Mouse (Mus musculus) liver, embryonic 12.5 days (tissue): ENCODE results near the gene Rgs7bp. TPM values are rescaled to one million over a fixed set of nuclear protein-coding genes. Genes with fewer than 3 reads are reported as not detected.

Experiments
- ATAC-seq: fragments of 200-750 bp; cut with Nextera tagmentation; 2 replicates; pipeline ENCODE4 v1.8.0; 2017; ENCODE audit warnings: moderate number of reproducible peaks, mild to moderate bottlenecking, moderate library complexity
- H3K27ac ChIP-seq: fragments of 300-500 bp; sonication (generic); 2 replicates; pipeline ENCODE4 v1.5.1; 2016; ENCODE audit warnings: mild to moderate bottlenecking
- H3K27me3 ChIP-seq: fragments of 300-500 bp; sonication (generic); replicated peaks from 2 replicates; pipeline ENCODE4 v1.6.1; 2016; ENCODE audit warnings: mild to moderate bottlenecking, moderate library complexity
- H3K36me3 ChIP-seq: fragments of 300-500 bp; sonication (generic); 2 replicates; pipeline ENCODE4 v1.6.1; 2016; ENCODE audit warnings: mild to moderate bottlenecking, moderate library complexity
- H3K4me1 ChIP-seq: fragments of 300-500 bp; sonication (generic); 2 replicates; pipeline ENCODE4 v1.6.1; 2016
- H3K4me2 ChIP-seq: fragments of 300-500 bp; sonication (generic); 2 replicates; pipeline ENCODE4 v1.6.1; 2016; ENCODE audit warnings: mild to moderate bottlenecking, moderate library complexity
- H3K4me3 ChIP-seq: fragments of 300-500 bp; sonication (generic); 2 replicates; pipeline ENCODE4 v1.5.1; 2016; ENCODE audit warnings: mild to moderate bottlenecking, moderate library complexity
- H3K9ac ChIP-seq: fragments of 300-500 bp; sonication (generic); 2 replicates; pipeline ENCODE4 v1.6.1; 2016; ENCODE audit warnings: mild to moderate bottlenecking, moderate library complexity
- H3K9me3 ChIP-seq: fragments of 300-500 bp; sonication (generic); replicated peaks from 2 replicates; pipeline ENCODE4 v1.6.1; 2016; ENCODE audit warnings: mild to moderate bottlenecking, moderate library complexity
- WGBS: fragments of 180-500 bp; shearing (Covaris S2); methylation state at CpG from one replicate; pipeline ENCODE4 v1.1.7; 2016; ENCODE audit not compliant: insufficient replicate concordance; 5-methylcytosine and 5-hydroxymethylcytosine counted together
- polyA plus RNA-seq: library from polyadenylated mRNA; unstranded; fragments of >200 nt; fragmentation: Nextera tagmentation; extraction: Ambion mirVana; gene quantifications from 2 replicates; pipeline ENCODE4 v1.2.1, GENCODE M21; 2016

The Rgs7bp gene
- polyA plus RNA-seq, 1 experiment from 2014 or later, result 0.64 TPM

GRCm38 (mm10) chr13:105048662-105049061 is 6.1 kb downstream of the Rgs7bp start:
- H3K4me2 ChIP-seq, result no peak overlapping the region
- WGBS, result 8% methylated on average over 8 of the region's 8 CpGs
- H3K27me3 ChIP-seq, result peaks cover 43% of the 10 kb centered on the region
- H3K9me3 ChIP-seq, result no peaks in the 10 kb centered on the region
- H3K4me1 ChIP-seq, result peaks cover 21% of the 10 kb centered on the region; the same call in 1 of the 2 replicates
- no peak overlapping the region for H3K9ac ChIP-seq
- H3K27ac ChIP-seq, result no peak overlapping the region
- H3K36me3 ChIP-seq, result no peaks in the 10 kb centered on the region
- no peak overlapping the region for H3K4me3 ChIP-seq
- ATAC-seq, result peak; percentile 84

GRCm38 (mm10) chr13:105047377-105047776 is 7.4 kb downstream of the Rgs7bp start:
- no peaks in the 10 kb centered on the region for H3K36me3 ChIP-seq
- no peak for ATAC-seq
- 18% methylated on average over 9 of the region's 9 CpGs for WGBS
- peaks cover 19% of the 10 kb centered on the region; the same call in 1 of the 2 replicates for H3K4me1 ChIP-seq
- H3K9me3 ChIP-seq, result no peaks in the 10 kb centered on the region
- no peak overlapping the region for H3K27ac ChIP-seq
- H3K4me3 ChIP-seq, result 0 out of 2 replicates have a peak overlapping the region, but pooled peaks have one; percentile 5
- H3K27me3 ChIP-seq, result peaks cover 30% of the 10 kb centered on the region
- H3K9ac ChIP-seq, result no peak overlapping the region
- peak overlapping the region; percentile 30 for H3K4me2 ChIP-seq

GRCm38 (mm10) chr13:105043882-105044281 is 10.8 kb downstream of the Rgs7bp start:
- Histone ChIP-seq H3K4me2 (no peak overlapping the region), H3K4me3 (no peak overlapping the region), H3K9me3 (no peaks in the 10 kb centered on the region), H3K36me3 (no peaks in the 10 kb centered on the region), H3K4me1 (peaks cover 12% of the 10 kb centered on the region; the same call in 1 of the 2 replicates), H3K27ac (no peak overlapping the region), H3K9ac (no peak overlapping the region), H3K27me3 (peaks cover 13% of the 10 kb centered on the region; the same call in 1 of the 2 replicates)
- no peak for ATAC-seq
- 53% methylated on average over 3 of the region's 3 CpGs for WGBS

DNA sequence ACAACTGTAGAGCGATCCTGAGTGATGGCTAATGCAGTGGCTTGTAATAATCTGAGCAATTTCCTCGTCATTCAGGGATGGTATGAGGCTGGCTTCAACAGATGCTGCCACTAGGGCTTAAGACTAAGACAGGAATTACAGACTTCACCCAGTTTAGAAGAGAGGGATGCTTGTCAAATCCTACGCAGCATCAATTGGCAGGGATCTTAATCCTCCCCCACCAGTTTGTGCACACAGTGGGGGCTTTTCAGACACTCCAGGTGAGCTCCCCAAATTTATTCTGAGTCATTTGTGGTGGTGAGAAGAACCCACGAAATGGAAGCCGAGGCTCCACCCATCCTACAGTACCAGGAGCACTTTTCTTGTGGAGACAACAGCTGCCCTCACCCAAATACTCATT is 16.4 kb downstream of the Rgs7bp start:
- no peak overlapping the region for H3K9ac ChIP-seq
- H3K9me3 ChIP-seq, result no peaks in the 10 kb centered on the region
- no peak overlapping the region for H3K27ac ChIP-seq
- WGBS, result 63% methylated on average over 5 of the region's 5 CpGs
- no peaks in the 10 kb centered on the region for H3K4me1 ChIP-seq
- H3K36me3 ChIP-seq, result no peaks in the 10 kb centered on the region
- no peaks in the 10 kb centered on the region for H3K27me3 ChIP-seq
- no peak overlapping the region for H3K4me2 ChIP-seq
- no peak overlapping the region for H3K4me3 ChIP-seq
- ATAC-seq, result no peak

DNA sequence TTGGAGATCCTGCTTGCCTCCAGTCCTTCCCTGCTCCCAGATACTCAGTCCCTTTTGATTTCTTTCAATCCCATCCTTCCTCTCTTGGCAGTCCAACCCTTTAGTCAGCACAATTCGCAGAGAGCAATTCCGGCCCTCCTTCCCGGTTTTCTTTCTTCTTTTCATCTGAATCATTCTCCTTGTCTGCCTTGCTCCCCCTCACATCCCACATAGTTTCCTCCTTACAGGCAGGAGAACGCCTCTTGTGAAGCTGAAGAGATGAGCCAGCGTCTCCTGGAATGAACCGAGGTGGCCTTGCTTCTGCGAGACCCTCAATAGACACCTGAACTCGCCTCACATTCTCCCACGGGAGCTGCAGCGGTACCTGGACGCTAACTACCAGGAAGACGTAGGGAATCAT is 16.9 kb downstream of the Rgs7bp start:
- no peaks in the 10 kb centered on the region for H3K27me3 ChIP-seq
- ATAC-seq, result no peak
- H3K9me3 ChIP-seq, result no peaks in the 10 kb centered on the region
- no peak overlapping the region for H3K4me3 ChIP-seq
- H3K4me2 ChIP-seq, result no peak overlapping the region
- no peak overlapping the region for H3K27ac ChIP-seq
- H3K4me1 ChIP-seq, result no peaks in the 10 kb centered on the region
- H3K36me3 ChIP-seq, result no peaks in the 10 kb centered on the region
- WGBS, result 81% methylated on average over 12 of the region's 12 CpGs
- no peak overlapping the region for H3K9ac ChIP-seq

DNA sequence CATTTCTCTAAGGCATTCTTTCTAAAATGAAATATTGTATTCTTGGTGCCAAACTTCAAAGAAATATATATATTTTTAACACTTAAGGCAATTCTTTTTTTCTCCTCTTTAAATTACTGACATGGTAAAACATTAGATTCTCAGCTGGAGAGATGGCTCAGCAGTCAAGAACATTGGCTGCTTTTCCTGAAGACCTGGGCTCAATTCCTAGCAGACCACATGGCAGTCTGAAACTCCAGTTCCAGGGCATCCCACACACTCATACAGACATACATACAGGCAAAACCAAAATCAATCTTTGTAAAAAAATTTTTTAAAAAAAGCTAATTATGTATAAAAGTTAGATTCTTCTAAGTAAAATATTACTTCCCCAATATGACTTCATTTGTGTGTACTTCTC is 22.8 kb downstream of the Rgs7bp start:
- ATAC-seq, result no peak
- no peak overlapping the region for H3K4me3 ChIP-seq
- no peaks in the 10 kb centered on the region for H3K36me3 ChIP-seq
- H3K4me1 ChIP-seq, result no peaks in the 10 kb centered on the region
- H3K27me3 ChIP-seq, result no peaks in the 10 kb centered on the region
- H3K4me2 ChIP-seq, result no peak overlapping the region
- H3K27ac ChIP-seq, result no peak overlapping the region
- H3K9me3 ChIP-seq, result no peaks in the 10 kb centered on the region
- H3K9ac ChIP-seq, result no peak overlapping the region

GRCm38 (mm10) chr13:105028276-105028675 is 26.5 kb downstream of the Rgs7bp start:
- H3K9me3 ChIP-seq, result no peaks in the 10 kb centered on the region
- 77% methylated on average over 3 of the region's 3 CpGs for WGBS

DNA sequence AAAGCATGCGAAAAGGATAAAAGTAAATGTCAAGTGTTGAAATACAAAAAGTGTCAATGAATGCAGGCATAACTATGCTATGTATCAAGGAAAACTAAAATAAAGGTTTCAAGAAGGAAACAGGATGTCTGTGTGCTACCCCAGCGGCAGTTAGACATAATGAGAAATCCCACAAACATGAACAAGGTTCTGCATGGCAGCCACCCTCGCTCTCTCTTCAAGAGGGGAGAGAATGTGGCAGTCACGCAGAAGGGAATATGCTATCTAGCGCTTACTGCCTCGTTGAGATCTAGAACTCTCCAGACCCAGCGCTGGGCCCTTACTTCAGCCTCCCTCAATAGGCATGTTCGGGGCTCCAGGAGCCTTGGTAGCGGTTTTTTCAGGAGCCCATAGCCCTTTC is 38.2 kb downstream of the Rgs7bp start:
- no peak for ATAC-seq
- Histone ChIP-seq H3K9ac (no peak overlapping the region), H3K36me3 (no peaks in the 10 kb centered on the region), H3K27me3 (no peaks in the 10 kb centered on the region), H3K9me3 (no peaks in the 10 kb centered on the region), H3K4me2 (no peak overlapping the region), H3K27ac (no peak overlapping the region), H3K4me3 (no peak overlapping the region), H3K4me1 (no peaks in the 10 kb centered on the region)
- 69% methylated on average over 9 of the region's 9 CpGs for WGBS

More at GRCm38 (mm10) chr13:105028276-105028675, 26.5 kb downstream of the Rgs7bp start:
- Histone ChIP-seq H3K4me1 (no peaks in the 10 kb centered on the region), H3K27ac (no peak overlapping the region), H3K4me3 (no peak overlapping the region), H3K4me2 (no peak overlapping the region), H3K9ac (no peak overlapping the region), H3K36me3 (no peaks in the 10 kb centered on the region), H3K27me3 (no peaks in the 10 kb centered on the region)
- no peak for ATAC-seq

DNA sequence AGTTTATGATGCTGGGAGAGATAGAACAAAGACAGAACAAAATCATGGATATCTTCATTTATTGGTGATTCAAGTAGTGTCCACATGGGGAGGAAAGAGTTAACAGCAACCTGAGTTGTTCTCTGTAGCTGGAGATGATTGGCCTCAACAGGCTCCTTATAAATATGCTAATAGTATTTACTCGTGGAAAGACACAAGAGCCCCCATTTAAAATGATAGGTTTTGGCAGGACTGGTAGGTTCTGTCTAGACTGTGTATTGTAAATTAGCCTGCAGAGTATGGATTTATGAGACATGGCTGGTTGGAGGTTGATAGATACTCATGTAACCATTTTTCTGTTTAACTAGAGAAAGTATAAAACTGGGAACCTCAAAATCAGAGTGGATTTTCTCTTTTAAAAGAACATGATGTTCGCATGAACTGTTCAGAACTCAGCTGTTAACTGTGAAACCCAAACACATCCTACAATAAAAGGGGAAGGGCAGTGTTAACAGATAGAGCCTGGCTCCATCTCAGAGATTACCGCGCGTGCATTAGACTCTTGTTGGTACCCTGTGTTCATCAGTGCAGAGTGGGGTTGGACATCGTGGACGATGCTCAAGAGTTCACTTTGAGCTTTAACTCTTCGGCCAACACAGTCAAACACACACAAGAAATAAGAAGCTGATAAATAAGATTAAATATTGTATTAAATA is 38.9 kb downstream of the Rgs7bp start:
- H3K9me3 ChIP-seq, result no peaks in the 10 kb centered on the region
- H3K27ac ChIP-seq, result no peak overlapping the region
- no peak for ATAC-seq
- no peak overlapping the region for H3K9ac ChIP-seq
- H3K4me2 ChIP-seq, result no peak overlapping the region
- H3K36me3 ChIP-seq, result no peaks in the 10 kb centered on the region
- no peaks in the 10 kb centered on the region for H3K27me3 ChIP-seq
- H3K4me3 ChIP-seq, result no peak overlapping the region
- H3K4me1 ChIP-seq, result no peaks in the 10 kb centered on the region
- WGBS, result 76% methylated on average over 8 of the region's 8 CpGs

DNA sequence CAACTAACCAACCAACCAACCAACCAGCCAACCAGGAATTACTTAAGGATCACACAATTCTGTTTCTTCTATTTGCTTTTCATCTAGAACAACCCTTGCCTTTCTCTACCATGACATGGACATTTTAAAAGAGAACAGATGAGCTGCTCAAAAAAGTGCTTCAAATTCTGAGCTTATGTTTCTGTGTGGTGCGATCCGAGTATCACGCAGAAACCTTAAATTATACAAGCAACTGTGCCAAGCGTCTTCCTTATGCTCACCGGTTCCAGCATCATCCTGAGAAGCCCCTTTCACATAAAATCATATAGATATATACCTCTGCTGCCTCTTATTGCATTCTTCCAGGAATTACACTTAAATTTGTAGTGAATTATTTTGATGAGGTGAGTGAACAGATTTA is 43.4 kb downstream of the Rgs7bp start:
- no peaks in the 10 kb centered on the region for H3K9me3 ChIP-seq
- H3K9ac ChIP-seq, result no peak overlapping the region
- ATAC-seq, result no peak
- no peak overlapping the region for H3K27ac ChIP-seq
- H3K4me3 ChIP-seq, result no peak overlapping the region
- no peak overlapping the region for H3K4me2 ChIP-seq
- no peaks in the 10 kb centered on the region for H3K27me3 ChIP-seq
- H3K4me1 ChIP-seq, result no peaks in the 10 kb centered on the region
- no peaks in the 10 kb centered on the region for H3K36me3 ChIP-seq
- 89% methylated on average over 5 of the region's 5 CpGs for WGBS

GRCm38 (mm10) chr13:105008891-105009290 is 45.8 kb downstream of the Rgs7bp start:
- WGBS, result 86% methylated on average over 2 of the region's 2 CpGs
- Histone ChIP-seq H3K4me1 (no peaks in the 10 kb centered on the region), H3K9ac (no peak overlapping the region), H3K4me2 (no peak overlapping the region), H3K27ac (no peak overlapping the region), H3K27me3 (no peaks in the 10 kb centered on the region), H3K9me3 (no peaks in the 10 kb centered on the region), H3K36me3 (no peaks in the 10 kb centered on the region), H3K4me3 (no peak overlapping the region)
- no peak for ATAC-seq

DNA sequence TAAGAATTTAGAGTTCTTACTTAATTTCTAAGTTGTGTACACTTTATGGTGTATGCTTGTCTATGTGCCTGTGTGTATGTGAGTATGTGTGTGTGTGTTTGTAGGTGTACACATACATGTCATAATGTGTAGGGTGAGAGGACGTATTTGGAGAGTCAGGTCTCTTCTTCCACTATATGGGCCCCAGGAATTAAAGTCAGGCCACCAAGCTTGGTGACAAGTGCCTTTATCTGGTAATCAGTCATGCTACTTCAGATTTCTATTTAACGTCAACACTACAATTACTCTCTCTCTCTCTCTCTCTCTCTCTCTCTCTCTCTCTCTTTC is 51.9 kb downstream of the Rgs7bp start:
- 47% methylated on average over 2 of the region's 2 CpGs for WGBS
- H3K4me1 ChIP-seq, result no peaks in the 10 kb centered on the region
- no peak overlapping the region for H3K27ac ChIP-seq
- H3K27me3 ChIP-seq, result no peaks in the 10 kb centered on the region
- H3K9ac ChIP-seq, result no peak overlapping the region
- H3K9me3 ChIP-seq, result no peaks in the 10 kb centered on the region
- ATAC-seq, result no peak
- no peak overlapping the region for H3K4me2 ChIP-seq
- no peaks in the 10 kb centered on the region for H3K36me3 ChIP-seq
- H3K4me3 ChIP-seq, result no peak overlapping the region
